In the genomic region with DNA sequence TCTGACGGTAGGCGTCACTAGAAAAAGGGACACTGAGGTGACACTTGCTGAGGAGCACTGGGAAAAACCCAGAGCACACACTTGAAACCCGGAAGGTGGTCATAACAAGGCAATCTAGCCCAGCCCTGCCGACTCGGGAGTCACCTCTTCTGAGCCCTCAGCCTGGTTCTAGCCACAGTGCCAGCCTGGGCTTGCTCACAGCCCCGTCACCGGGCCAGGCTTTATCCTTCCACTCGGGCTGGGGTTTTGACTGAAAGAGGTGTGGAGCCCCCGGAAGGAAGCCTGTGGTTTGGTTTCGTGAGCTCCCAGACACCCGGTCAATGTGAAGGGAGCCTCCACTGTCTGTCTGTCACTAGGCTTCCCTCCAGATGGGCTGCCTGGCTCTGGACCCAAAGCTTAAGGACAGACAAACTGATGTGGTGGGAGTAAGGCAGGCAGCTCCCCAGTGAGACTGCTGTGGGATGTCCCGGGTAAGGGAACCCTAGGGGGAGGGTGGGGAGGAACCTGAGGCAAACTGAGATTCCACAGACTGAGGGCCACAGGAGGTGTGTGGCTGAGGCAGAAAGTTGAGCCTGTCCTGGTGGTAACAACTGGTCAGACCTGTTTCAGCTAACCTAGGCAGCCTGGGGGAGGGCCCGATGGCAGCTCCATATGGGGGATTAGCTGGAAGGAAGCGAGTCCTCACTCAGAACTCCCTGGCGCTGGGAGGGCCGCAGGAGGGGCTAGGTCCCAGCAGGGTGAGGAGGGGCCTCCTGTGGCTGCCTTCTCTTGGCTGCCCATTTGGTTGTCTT, we compare ENCODE assay signal across 9 mouse cellular contexts. TPM values are rescaled to one million over a fixed set of nuclear protein-coding genes. Genes with fewer than 3 reads are reported as not detected.
DNase-seq lines count a peak whose midpoint lies in the region; ATAC-seq and TF ChIP-seq lines count a peak whose summit lies in the region.
"Had no signal": no experiment of that assay in that cellular context is flagged by ENCODE, and none has a peak within 500 bp of the region (broad histone marks: within the 10 kb centered on the region; RNA-seq: fewer than 3 reads in every experiment).

No protein-coding gene starts in this region.

- ATAC-seq in embryonic facial prominence, embryonic 14.5 days (ENCODE audit: low read depth), result peak; percentile 81
- ATAC-seq in liver, embryonic 11.5 days (replicated peaks; ENCODE audit: low FRiP score), result no peak
- ATAC-seq in forebrain, embryonic 15.5 days (replicated peaks), result no peak

- H3K36me3 ChIP-seq in embryonic facial prominence, embryonic 14.5 days (ENCODE audit: control insufficient read depth, insufficient read depth, low read length), result no peaks in the 10 kb centered on the region
- H3K36me3 ChIP-seq in liver, embryonic 11.5 days (ENCODE audit: control insufficient read depth, insufficient read depth, low read length), result no peaks in the 10 kb centered on the region; the same call in 1 of the 2 replicates
- peaks cover 60% of the 10 kb centered on the region for H3K36me3 ChIP-seq in thymus, adult 2 months (ENCODE audit: control insufficient read depth, insufficient read depth, low read length)
- no peaks in the 10 kb centered on the region for H3K36me3 ChIP-seq in forebrain, embryonic 15.5 days

- H3K4me3 ChIP-seq in lung, adult 2 months (replicated peaks; ENCODE audit: extremely low read depth, low read depth, low read length), result no peak overlapping the region
- no peak overlapping the region for H3K4me3 ChIP-seq in embryonic facial prominence, embryonic 14.5 days (ENCODE audit: low read depth, low read length)
- H3K4me3 ChIP-seq in liver, embryonic 11.5 days (ENCODE audit: low read depth, low read length), result peak overlapping the region; percentile 10; the same call in 1 of the 2 replicates
- H3K4me3 ChIP-seq in thymus, adult 2 months (ENCODE audit: control insufficient read depth, insufficient read depth, low read length), result 0 out of 2 replicates have a peak overlapping the region, but pooled peaks have one; percentile 2
- H3K4me3 ChIP-seq in forebrain, embryonic 15.5 days, result no peak overlapping the region
- H3K4me3 ChIP-seq: myocyte had no signal

- H3K9me3 ChIP-seq in embryonic facial prominence, embryonic 14.5 days (ENCODE audit: control insufficient read depth, low read length), result no peaks in the 10 kb centered on the region
- H3K9me3 ChIP-seq in liver, embryonic 11.5 days (ENCODE audit: control insufficient read depth, low read length), result no peaks in the 10 kb centered on the region
- H3K9me3 ChIP-seq in forebrain, embryonic 15.5 days, result no peaks in the 10 kb centered on the region

- peak overlapping the region; percentile 75 for H3K27ac ChIP-seq in embryonic facial prominence, embryonic 14.5 days (replicated peaks; ENCODE audit: low read depth, low read length)
- H3K27ac ChIP-seq in liver, embryonic 11.5 days (ENCODE audit: low read depth, low read length), result no peak overlapping the region
- H3K27ac ChIP-seq in thymus, adult 2 months (ENCODE audit: control insufficient read depth, insufficient read depth, low read length), result peak overlapping the region; percentile 24; the same call in 1 of the 2 replicates
- no peak overlapping the region for H3K27ac ChIP-seq in forebrain, embryonic 15.5 days (replicated peaks)

- 0 out of 2 replicates have a peak, but pooled peaks cover 8% of the 10 kb centered on the region for H3K27me3 ChIP-seq in embryonic facial prominence, embryonic 14.5 days (replicated peaks; ENCODE audit: control insufficient read depth, insufficient read depth, low read length)
- no peaks in the 10 kb centered on the region for H3K27me3 ChIP-seq in liver, embryonic 11.5 days (replicated peaks; ENCODE audit: control insufficient read depth, insufficient read depth, low read length)
- no peaks in the 10 kb centered on the region for H3K27me3 ChIP-seq in thymus, adult 2 months (ENCODE audit: control insufficient read depth, insufficient read depth, low read length)
- peaks cover 4% of the 10 kb centered on the region; the same call in 1 of the 2 replicates for H3K27me3 ChIP-seq in forebrain, embryonic 15.5 days

- peak overlapping the region; percentile 21; the same call in 1 of the 2 replicates for H3K4me2 ChIP-seq in embryonic facial prominence, embryonic 14.5 days (ENCODE audit: low read depth, low read length)
- H3K4me2 ChIP-seq in liver, embryonic 11.5 days, result peak overlapping the region; percentile 45
- no peak overlapping the region for H3K4me2 ChIP-seq in forebrain, embryonic 15.5 days (replicated peaks)

- peaks cover 18% of the 10 kb centered on the region for H3K4me1 ChIP-seq in lung, adult 2 months (ENCODE audit: control insufficient read depth, insufficient read depth, low read length)
- H3K4me1 ChIP-seq in embryonic facial prominence, embryonic 14.5 days (ENCODE audit: control insufficient read depth, insufficient read depth, low read length), result peaks cover 39% of the 10 kb centered on the region
- H3K4me1 ChIP-seq in liver, embryonic 11.5 days (replicated peaks; ENCODE audit: control insufficient read depth, insufficient read depth, low read length), result peaks cover 59% of the 10 kb centered on the region
- H3K4me1 ChIP-seq in thymus, adult 2 months (replicated peaks; ENCODE audit: control insufficient read depth, insufficient read depth, low read length), result peaks cover 40% of the 10 kb centered on the region
- peaks cover 54% of the 10 kb centered on the region for H3K4me1 ChIP-seq in forebrain, embryonic 15.5 days

- TF ChIP-seq POLR2A in lung, adult 2 months (IDR thresholded peaks at IDR 0.05; ENCODE audit: borderline replicate concordance, extremely low read depth, low read depth, low read length), result peak; percentile 11; the same call in 1 of the 2 replicates
- no peak for TF ChIP-seq POLR2A in thymus, adult 2 months (IDR thresholded peaks at IDR 0.05; ENCODE audit: control insufficient read depth, extremely low read depth, insufficient read depth, low read length, poor library complexity)

- H3K9ac ChIP-seq in embryonic facial prominence, embryonic 14.5 days (ENCODE audit: low read depth, low read length), result 0 out of 2 replicates have a peak overlapping the region, but pooled peaks have one; percentile 21
- H3K9ac ChIP-seq in liver, embryonic 11.5 days (ENCODE audit: low read depth, low read length), result no peak overlapping the region
- H3K9ac ChIP-seq in forebrain, embryonic 15.5 days (replicated peaks), result no peak overlapping the region

- no peak for TF ChIP-seq CTCF in lung, adult 2 months (IDR thresholded peaks at IDR 0.05; ENCODE audit: insufficient read depth, low read length)
- peak; percentile 22; the same call in 1 of the 2 replicates for TF ChIP-seq CTCF in thymus, adult 2 months (IDR thresholded peaks at IDR 0.05; ENCODE audit: borderline replicate concordance, control insufficient read depth, extremely low read depth, insufficient read depth, low read length, poor library complexity)

- DNase-seq in lung, adult 2 months, result no peak
- DNase-seq in lung, postnatal 25 days (ENCODE audit: low spot score), result no peak
- peak; percentile 85 for DNase-seq in embryonic facial prominence, embryonic 14.5 days (ENCODE audit: low spot score)
- no peak for DNase-seq in liver, embryonic 11.5 days (ENCODE audit: low spot score)
- DNase-seq in thymus, adult 2 months, result no peak
- no peak for DNase-seq in retina, embryonic 14.5 days (ENCODE audit: low spot score)
- no peak for DNase-seq in right cerebral cortex, postnatal 36 days (ENCODE audit: low spot score in 2 of 2)

- 27% methylated on average over 16 of the region's 16 CpGs for WGBS in lung, adult 2 months
- WGBS in embryonic facial prominence, embryonic 14.5 days, result 11% methylated on average over 16 of the region's 16 CpGs
- 16% methylated on average over 16 of the region's 16 CpGs for WGBS in liver, embryonic 11.5 days
- 20% methylated on average over 16 of the region's 16 CpGs for WGBS in thymus, adult 2 months
- 16% methylated on average over 16 of the region's 16 CpGs for WGBS in forebrain, embryonic 15.5 days

RNA-seq across cellular contexts. Expression of a gene that starts 10.6 kb away (rescaled TPM):
- 46.8 and 60.1 TPM in 2 replicates for polyA plus RNA-seq in lung, adult 2 months (2012; rRNA removed)
- polyA plus RNA-seq in embryonic facial prominence, embryonic 14.5 days (2014; fragmentation: Nextera tagmentation; extraction: Ambion mirVana), result 40.6 and 43.5 TPM in 2 replicates
- 117 and 121 TPM in 2 replicates for polyA plus RNA-seq in liver, embryonic 11.5 days (2014; fragmentation: Nextera tagmentation; extraction: Ambion mirVana)
- 202 and 207 TPM in 2 replicates for polyA plus RNA-seq in thymus, adult 2 months (2012; rRNA removed)
- 45.8 and 50.5 TPM in 2 replicates for polyA plus RNA-seq in forebrain, embryonic 15.5 days (2015; fragmentation: Nextera tagmentation; extraction: Ambion mirVana)

RNA-seq across cellular contexts. Expression of a gene that starts 13.5 kb away (rescaled TPM):
- polyA plus RNA-seq in lung, adult 2 months (2012; rRNA removed), result 19.1 and 21.6 TPM in 2 replicates
- polyA plus RNA-seq in embryonic facial prominence, embryonic 14.5 days (2014; fragmentation: Nextera tagmentation; extraction: Ambion mirVana), result 12.5 and 14.9 TPM in 2 replicates
- 10.8 and 13.1 TPM in 2 replicates for polyA plus RNA-seq in liver, embryonic 11.5 days (2014; fragmentation: Nextera tagmentation; extraction: Ambion mirVana)
- polyA plus RNA-seq in thymus, adult 2 months (2012; rRNA removed), result 24.1 and 26.8 TPM in 2 replicates
- 10.8 and 12.4 TPM in 2 replicates for polyA plus RNA-seq in forebrain, embryonic 15.5 days (2015; fragmentation: Nextera tagmentation; extraction: Ambion mirVana)

RNA-seq across cellular contexts. Expression of a gene that starts 13.9 kb away (rescaled TPM):
- polyA plus RNA-seq in lung, adult 2 months (2012; rRNA removed), result 18.8 and 26.4 TPM in 2 replicates
- polyA plus RNA-seq in embryonic facial prominence, embryonic 14.5 days (2014; fragmentation: Nextera tagmentation; extraction: Ambion mirVana), result 20.0 and 23.3 TPM in 2 replicates
- 17.0 and 20.1 TPM in 2 replicates for polyA plus RNA-seq in liver, embryonic 11.5 days (2014; fragmentation: Nextera tagmentation; extraction: Ambion mirVana)
- 9.8 and 11.8 TPM in 2 replicates for polyA plus RNA-seq in thymus, adult 2 months (2012; rRNA removed)
- 19.0 and 24.1 TPM in 2 replicates for polyA plus RNA-seq in forebrain, embryonic 15.5 days (2015; fragmentation: Nextera tagmentation; extraction: Ambion mirVana)

RNA-seq across cellular contexts. Expression of a gene that starts 40.0 kb away (rescaled TPM):
- polyA plus RNA-seq in lung, adult 2 months (2012; rRNA removed), result 12.2 and 20.6 TPM in 2 replicates
- 0.14 and 0.56 TPM in 2 replicates for polyA plus RNA-seq in embryonic facial prominence, embryonic 14.5 days (2014; fragmentation: Nextera tagmentation; extraction: Ambion mirVana)
- polyA plus RNA-seq in liver, embryonic 11.5 days (2014; fragmentation: Nextera tagmentation; extraction: Ambion mirVana), result 0.63 and 0.86 TPM in 2 replicates
- polyA plus RNA-seq in thymus, adult 2 months (2012; rRNA removed), result 8.4 and 10.4 TPM in 2 replicates
- polyA plus RNA-seq in forebrain, embryonic 15.5 days (2015; fragmentation: Nextera tagmentation; extraction: Ambion mirVana), result 0.10 TPM in 1 of 2 replicates, not detected in the other
- polyA plus RNA-seq: myocyte had no signal

Comparison
In these comparisons a context has a peak if more than half of its experiments do, and no peak if none do; other contexts are left out.
1. H3K4me3 ChIP-seq: peak in liver, embryonic 11.5 days (single experiment) and thymus, adult 2 months (single experiment); none in lung, adult 2 months (single experiment), embryonic facial prominence, embryonic 14.5 days (single experiment) and forebrain, embryonic 15.5 days (single experiment).
2. H3K27ac ChIP-seq: peak in embryonic facial prominence, embryonic 14.5 days (single experiment) and thymus, adult 2 months (single experiment); none in liver, embryonic 11.5 days (single experiment) and forebrain, embryonic 15.5 days (single experiment).